Mouse (Mus musculus) right cerebral cortex, postnatal 10 days (tissue): Measurements from ENCODE around the gene Slc35b1.

Experiments used
- DNase-seq, 2 experiments: peaks; one replicate each; pipeline ENCODE4 v3.0.0; 2021; ENCODE audit warnings: low spot score in 2 of 2

Gene Slc35b1

GRCm38 (mm10) chr11:95366280-95366897 is 18.1 kb upstream of the Slc35b1 start:
- DNase-seq: no peak

GRCm38 (mm10) chr11:95367011-95367735 is 17.3 kb upstream of the Slc35b1 start:
- no peak for DNase-seq

GRCm38 (mm10) chr11:95368231-95368823 is 16.2 kb upstream of the Slc35b1 start:
- no peak for DNase-seq

- no peak for DNase-seq
Observed at GRCm38 (mm10) chr11:95368871-95369270, 15.6 kb upstream of the Slc35b1 start.

- peak; percentile 50 to 62 for DNase-seq
Observed at GRCm38 (mm10) chr11:95369964-95370890, 14.3 kb upstream of the Slc35b1 start.

GRCm38 (mm10) chr11:95371182-95371581 is 13.3 kb upstream of the Slc35b1 start:
- no peak for DNase-seq

- no peak for DNase-seq
Observed at GRCm38 (mm10) chr11:95378926-95379325, 5.6 kb upstream of the Slc35b1 start.

- DNase-seq: no peak
Observed at GRCm38 (mm10) chr11:95379552-95379951, 4.9 kb upstream of the Slc35b1 start.

- DNase-seq: no peak
Observed at GRCm38 (mm10) chr11:95380711-95381110, 3.8 kb upstream of the Slc35b1 start.

GRCm38 (mm10) chr11:95381146-95381545 is 3.3 kb upstream of the Slc35b1 start:
- DNase-seq: no peak

GRCm38 (mm10) chr11:95383331-95383986 is 1.0 kb upstream of the Slc35b1 start:
- DNase-seq: no peak

GRCm38 (mm10) chr11:95384004-95384318 is 531 bp upstream of the Slc35b1 start:
- no peak for DNase-seq

GRCm38 (mm10) chr11:95384973-95385320 is 455 bp downstream of the Slc35b1 start:
- no peak for DNase-seq

GRCm38 (mm10) chr11:95387354-95387753 is 2.9 kb downstream of the Slc35b1 start:
- no peak for DNase-seq

- DNase-seq: no peak
Observed at GRCm38 (mm10) chr11:95389006-95389405, 4.5 kb downstream of the Slc35b1 start.

- no peak for DNase-seq
Observed at GRCm38 (mm10) chr11:95390420-95390819, 5.9 kb downstream of the Slc35b1 start.

GRCm38 (mm10) chr11:95391201-95391600 is 6.7 kb downstream of the Slc35b1 start:
- DNase-seq: no peak

- peak; percentile 58 to 69 for DNase-seq
Observed at GRCm38 (mm10) chr11:95391743-95392142, 7.3 kb downstream of the Slc35b1 start.

- DNase-seq: peak; percentile 88 to 91
Observed at GRCm38 (mm10) chr11:95392223-95392667, 7.8 kb downstream of the Slc35b1 start.

- no peak for DNase-seq
Observed at GRCm38 (mm10) chr11:95392708-95393499, 8.4 kb downstream of the Slc35b1 start.

- DNase-seq: no peak
Observed at GRCm38 (mm10) chr11:95393500-95393816, 9.0 kb downstream of the Slc35b1 start.
